Mouse (Mus musculus) forebrain, embryonic 11.5 days (tissue): ENCODE measurements around the gene Smad1. TPM values are rescaled to one million over a fixed set of nuclear protein-coding genes. Genes with fewer than 3 reads are reported as not detected.
"Not testable (repeated sequence)": the region's sequence is repeated elsewhere in the genome, so short reads cannot be mapped to it uniquely, and the experiment has no call there.

ENCODE experiments used
- ATAC-seq: fragments of 200-750 bp; cut with Nextera tagmentation; replicated peaks from 2 replicates; pipeline ENCODE4 v1.8.0; 2017; ENCODE audit warnings: moderate TSS enrichment; ENCODE audit not compliant: low FRiP score
- DNase-seq: peaks from one replicate; pipeline ENCODE4 v3.0.0-alpha.2; 2017; ENCODE audit warnings: low spot score
- H3K27ac ChIP-seq: fragments of 300-500 bp; sonication (generic); 2 replicates; pipeline ENCODE4 v1.5.1; 2014; ENCODE audit warnings: low read depth, low read length
- H3K27me3 ChIP-seq: fragments of 300-500 bp; sonication (generic); 2 replicates; pipeline ENCODE4 v1.6.1; 2014; ENCODE audit warnings: mild to moderate bottlenecking, low read length, mixed read lengths; ENCODE audit not compliant: control insufficient read depth, insufficient read depth
- H3K36me3 ChIP-seq: fragments of 300-500 bp; sonication (generic); 2 replicates; pipeline ENCODE4 v1.6.1; 2014; ENCODE audit warnings: mild to moderate bottlenecking, low read length, moderate library complexity, mixed read lengths; ENCODE audit not compliant: control insufficient read depth, insufficient read depth
- H3K4me1 ChIP-seq: fragments of 300-500 bp; sonication (generic); replicated peaks from 2 replicates; pipeline ENCODE4 v1.6.1; 2014; ENCODE audit warnings: low read length, mixed read lengths; ENCODE audit not compliant: control insufficient read depth, insufficient read depth
- H3K4me2 ChIP-seq: fragments of 300-500 bp; sonication (generic); 2 replicates; pipeline ENCODE4 v1.6.1; 2014; ENCODE audit warnings: low read depth, mild to moderate bottlenecking, low read length, moderate library complexity, mixed read lengths; ENCODE audit not compliant: severe bottlenecking
- H3K4me3 ChIP-seq: fragments of 300-500 bp; sonication (generic); 2 replicates; pipeline ENCODE4 v1.5.1; 2014; ENCODE audit warnings: low read depth, low read length
- H3K9ac ChIP-seq: fragments of 300-500 bp; sonication (generic); 2 replicates; pipeline ENCODE4 v1.6.1; 2014; ENCODE audit warnings: low read length
- H3K9me3 ChIP-seq: fragments of 300-500 bp; sonication (generic); 2 replicates; pipeline ENCODE4 v1.6.1; 2016; ENCODE audit warnings: low read length, mixed read lengths; ENCODE audit not compliant: control insufficient read depth
- WGBS: fragments of 180-500 bp; shearing (Covaris S2); extraction: QIAGEN DNeasy Blood & Tissue Kit; methylation state at CpG from one replicate; pipeline ENCODE4 v1.1.7; 2014; 5-methylcytosine and 5-hydroxymethylcytosine counted together
- polyA plus RNA-seq: library from polyadenylated mRNA; unstranded; fragments of >200 nt; fragmentation: Nextera tagmentation; extraction: Ambion mirVana; gene quantifications from 2 replicates; pipeline ENCODE4 v1.2.1, GENCODE M21; 2014

The Smad1 gene
- 57.6 and 64.8 TPM in 2 replicates for polyA plus RNA-seq

- peak within 1 kb of the TSS; percentile 88 for H3K4me3 ChIP-seq
- H3K27me3 ChIP-seq: no peaks in the 10 kb centered on the region
- H3K27ac ChIP-seq: peak within 1 kb of the TSS; percentile 91
- peak within 1 kb of the TSS; percentile 48 for H3K4me2 ChIP-seq
- DNase-seq (peak; percentile 97), ATAC-seq (peak; percentile 94)
- H3K36me3 ChIP-seq: no peaks in the 10 kb centered on the region
- H3K9ac ChIP-seq: peak within 1 kb of the TSS; percentile 97
- no peaks in the 10 kb centered on the region for H3K9me3 ChIP-seq
- peaks cover 3% of the 10 kb centered on the region; the same call in 1 of the 2 replicates for H3K4me1 ChIP-seq
- WGBS: under 1% methylated on average over 51 of the region's 80 CpGs
Observed at GRCm38 (mm10) chr8:79398994-79399650, at the start of gene Smad1. Gene Smad1 (minus strand): TSS chr8:79399518.

- H3K9ac ChIP-seq: no peak overlapping the region
- H3K4me3 ChIP-seq: no peak overlapping the region
- no peaks in the 10 kb centered on the region for H3K9me3 ChIP-seq
- DNase-seq (no peak), ATAC-seq (no peak)
- no peaks in the 10 kb centered on the region for H3K36me3 ChIP-seq
- no peaks in the 10 kb centered on the region for H3K27me3 ChIP-seq
- H3K4me1 ChIP-seq: no peaks in the 10 kb centered on the region
- WGBS: 88% methylated on average over 10 of the region's 10 CpGs
- no peak overlapping the region for H3K27ac ChIP-seq
- H3K4me2 ChIP-seq: no peak overlapping the region
Observed at GRCm38 (mm10) chr8:79447260-79447853, 48.0 kb upstream of the Smad1 start.

GRCm38 (mm10) chr8:79443460-79444098 is 44.3 kb upstream of the Smad1 start:
- Histone ChIP-seq H3K9me3 (no peaks in the 10 kb centered on the region), H3K4me2 (no peak overlapping the region), H3K27ac (no peak overlapping the region), H3K9ac (no peak overlapping the region), H3K27me3 (no peaks in the 10 kb centered on the region), H3K4me3 (no peak overlapping the region), H3K36me3 (no peaks in the 10 kb centered on the region), H3K4me1 (no peaks in the 10 kb centered on the region)
- no peak for DNase-seq
- WGBS: 85% methylated on average over 14 of the region's 14 CpGs
- no peak for ATAC-seq

- Histone ChIP-seq H3K27me3 (no peaks in the 10 kb centered on the region), H3K9ac (no peak overlapping the region), H3K4me1 (no peaks in the 10 kb centered on the region; the same call in 1 of the 2 replicates), H3K36me3 (no peaks in the 10 kb centered on the region), H3K4me3 (no peak overlapping the region), H3K9me3 (no peaks in the 10 kb centered on the region), H3K4me2 (no peak overlapping the region), H3K27ac (no peak overlapping the region)
- no peak for ATAC-seq
- WGBS: 43% methylated on average over 4 of the region's 4 CpGs
- no peak for DNase-seq
Observed at GRCm38 (mm10) chr8:79433953-79434500, 34.7 kb upstream of the Smad1 start.

- H3K9ac ChIP-seq: no peak overlapping the region
- no peak overlapping the region for H3K4me2 ChIP-seq
- H3K27me3 ChIP-seq: no peaks in the 10 kb centered on the region
- no peaks in the 10 kb centered on the region for H3K36me3 ChIP-seq
- ATAC-seq: no peak
- DNase-seq: no peak
- no peaks in the 10 kb centered on the region for H3K4me1 ChIP-seq
- WGBS: 92% methylated on average over 5 of the region's 5 CpGs
- no peaks in the 10 kb centered on the region for H3K9me3 ChIP-seq
- no peak overlapping the region for H3K4me3 ChIP-seq
- H3K27ac ChIP-seq: no peak overlapping the region
Observed at GRCm38 (mm10) chr8:79414907-79415306, 15.6 kb upstream of the Smad1 start.

GRCm38 (mm10) chr8:79410501-79410900 is 11.2 kb upstream of the Smad1 start:
- 83% methylated on average over 1 of the region's 1 CpGs for WGBS
- no peak overlapping the region for H3K4me3 ChIP-seq

GRCm38 (mm10) chr8:79407356-79407755 is 8.0 kb upstream of the Smad1 start:
- not testable (repeated sequence) for H3K4me2 ChIP-seq, ATAC-seq, DNase-seq, H3K27me3 ChIP-seq, H3K36me3 ChIP-seq, H3K4me3 ChIP-seq, H3K27ac ChIP-seq, H3K9ac ChIP-seq, H3K4me1 ChIP-seq, H3K9me3 ChIP-seq
- 76% methylated on average over 1 of the region's 1 CpGs for WGBS

More at GRCm38 (mm10) chr8:79410501-79410900, 11.2 kb upstream of the Smad1 start:
- Histone ChIP-seq H3K36me3 (no peaks in the 10 kb centered on the region), H3K9me3 (no peaks in the 10 kb centered on the region), H3K4me1 (no peaks in the 10 kb centered on the region), H3K27me3 (no peaks in the 10 kb centered on the region), H3K27ac (no peak overlapping the region), H3K4me2 (no peak overlapping the region), H3K9ac (no peak overlapping the region)
- no peak for DNase-seq
- no peak for ATAC-seq

GRCm38 (mm10) chr8:79404895-79405557 is 5.7 kb upstream of the Smad1 start:
- H3K4me1 ChIP-seq: no peaks in the 10 kb centered on the region
- H3K9me3 ChIP-seq: no peaks in the 10 kb centered on the region
- no peak overlapping the region for H3K4me2 ChIP-seq
- 80% methylated on average over 6 of the region's 6 CpGs for WGBS
- no peak overlapping the region for H3K27ac ChIP-seq
- no peaks in the 10 kb centered on the region for H3K27me3 ChIP-seq
- no peak overlapping the region for H3K4me3 ChIP-seq
- no peak overlapping the region for H3K9ac ChIP-seq
- DNase-seq: no peak
- no peak for ATAC-seq
- H3K36me3 ChIP-seq: no peaks in the 10 kb centered on the region
